Mouse (Mus musculus) spleen, postnatal 4 days (tissue): ENCODE data around the gene Sdhaf3.
"Not testable (repeated sequence)": the region's sequence is repeated elsewhere in the genome, so short reads cannot be mapped to it uniquely, and the experiment has no call there.

Experiments used
- DNase-seq, 2 experiments: peaks; one replicate each; pipeline ENCODE4 v3.0.0; 2022; ENCODE audit warnings: low spot score in 2 of 2

The Sdhaf3 gene

GRCm38 (mm10) chr6:6955764-6956561 is at the start of gene Sdhaf3:
TSS of gene Sdhaf3 (plus strand) at chr6:6956004.
- peak; percentile 91 to 95 for DNase-seq

GRCm38 (mm10) chr6:6909586-6909985 is 46.2 kb upstream of the Sdhaf3 start:
- no peak for DNase-seq

- no peak for DNase-seq
Observed at GRCm38 (mm10) chr6:6914304-6914703, 41.5 kb upstream of the Sdhaf3 start.

GRCm38 (mm10) chr6:6914849-6915525 is 40.8 kb upstream of the Sdhaf3 start:
- no peak for DNase-seq

- no peak for DNase-seq
Observed at GRCm38 (mm10) chr6:6915526-6915915, 40.3 kb upstream of the Sdhaf3 start.

DNA sequence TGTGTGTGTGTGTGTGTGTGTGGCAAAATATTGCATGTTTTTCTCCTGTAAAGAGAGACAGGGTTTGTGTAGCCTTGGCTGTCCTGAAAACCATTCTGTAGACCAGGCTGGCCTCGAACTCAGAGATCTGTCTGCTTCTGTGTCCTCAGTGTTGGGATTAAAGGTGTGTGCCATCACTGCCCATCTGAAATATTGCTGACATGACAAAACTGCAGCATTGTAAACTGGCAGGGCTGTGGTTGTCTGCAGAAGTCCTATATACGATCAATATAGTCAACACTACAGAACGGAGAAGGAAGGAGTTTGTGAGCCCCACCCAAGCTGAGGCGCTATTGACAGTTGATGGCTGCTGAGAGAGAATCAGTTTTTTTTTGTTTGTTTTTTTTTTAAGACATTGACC is 38.5 kb upstream of the Sdhaf3 start:
- DNase-seq, result no peak

GRCm38 (mm10) chr6:6925264-6925663 is 30.5 kb upstream of the Sdhaf3 start:
- peak in 1 of 2 experiments; percentile 2 for DNase-seq

DNA sequence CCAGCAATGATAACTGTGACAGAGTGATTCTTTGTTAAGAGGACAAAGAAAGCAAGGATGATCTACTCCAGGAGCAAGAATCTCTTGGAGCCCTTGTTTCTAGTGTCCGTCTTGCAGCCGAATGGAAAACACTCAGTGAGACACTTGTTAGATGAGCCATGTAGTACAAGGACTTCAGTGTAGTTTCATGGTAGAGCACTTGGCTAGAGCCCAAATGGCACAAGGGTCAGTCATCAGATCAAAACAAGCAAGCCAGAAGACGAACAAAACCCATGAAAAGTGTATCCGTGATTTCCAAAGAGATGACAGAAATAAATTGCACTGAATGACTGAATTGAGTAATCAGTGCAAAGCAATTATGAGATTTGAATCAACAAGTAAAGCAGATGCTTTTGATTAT is 25.0 kb upstream of the Sdhaf3 start:
- DNase-seq, result peak in 1 of 2 experiments; percentile 5

DNA sequence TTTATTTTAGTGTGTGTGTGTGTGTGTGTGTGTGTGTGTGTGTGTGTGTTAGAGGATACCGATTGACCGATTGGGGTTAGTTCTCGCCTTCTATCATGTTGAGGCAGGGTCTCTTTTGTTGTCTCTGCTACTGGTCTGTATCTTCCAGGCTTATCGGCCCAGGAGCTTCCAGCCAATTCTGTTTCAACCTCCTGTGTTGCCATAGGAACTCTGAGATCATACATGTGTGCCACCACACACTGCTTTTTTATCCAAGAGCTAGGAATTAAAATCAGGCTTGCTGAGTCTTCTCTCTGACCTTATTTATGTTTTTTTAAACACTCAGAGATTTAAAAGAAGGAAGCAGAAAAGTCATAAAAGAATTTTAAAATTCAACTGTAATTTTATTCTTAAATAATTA is 24.3 kb upstream of the Sdhaf3 start:
- DNase-seq, result peak in 1 of 2 experiments; percentile 0

GRCm38 (mm10) chr6:6940845-6941244 is 15.0 kb upstream of the Sdhaf3 start:
- DNase-seq, result no peak

DNA sequence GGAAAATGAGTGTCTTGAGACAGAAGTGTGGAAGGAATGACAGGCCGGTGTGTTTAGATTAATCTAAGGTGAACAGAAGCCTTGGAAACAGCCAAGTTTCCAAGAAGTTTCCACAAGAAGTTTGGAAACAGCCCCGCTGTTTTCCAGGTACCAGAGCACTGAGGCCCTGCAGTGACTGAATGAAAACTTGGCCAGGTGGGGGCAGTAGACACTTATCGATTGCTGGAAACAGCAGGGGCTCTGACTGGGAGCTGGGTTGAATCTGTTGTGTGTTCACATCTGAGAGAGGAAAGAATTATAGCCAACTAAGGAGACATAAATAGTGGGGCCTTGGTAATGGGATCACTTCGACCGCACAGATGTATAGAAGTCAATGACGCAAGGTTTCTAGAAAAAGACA is 13.0 kb upstream of the Sdhaf3 start:
- no peak for DNase-seq

DNA sequence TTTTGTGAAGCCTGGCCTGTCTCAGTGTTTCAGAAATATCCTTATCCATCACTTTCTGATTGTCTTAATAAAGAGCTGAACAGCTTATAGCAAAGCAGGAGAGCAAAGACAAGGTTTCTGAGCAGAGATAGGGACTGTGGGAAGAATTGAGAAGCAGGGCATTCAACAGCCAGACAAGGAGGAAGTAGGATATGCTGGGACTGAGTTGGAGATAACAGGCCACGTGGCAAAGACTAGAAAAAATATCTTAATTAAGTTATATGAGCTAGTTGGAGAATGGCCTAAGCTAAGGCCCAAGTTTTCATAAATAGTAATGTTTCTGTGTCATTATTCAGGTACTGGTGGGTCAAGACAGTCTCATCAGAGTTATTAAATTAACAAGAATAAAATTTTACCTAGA is 8.2 kb upstream of the Sdhaf3 start:
- no peak for DNase-seq

DNA sequence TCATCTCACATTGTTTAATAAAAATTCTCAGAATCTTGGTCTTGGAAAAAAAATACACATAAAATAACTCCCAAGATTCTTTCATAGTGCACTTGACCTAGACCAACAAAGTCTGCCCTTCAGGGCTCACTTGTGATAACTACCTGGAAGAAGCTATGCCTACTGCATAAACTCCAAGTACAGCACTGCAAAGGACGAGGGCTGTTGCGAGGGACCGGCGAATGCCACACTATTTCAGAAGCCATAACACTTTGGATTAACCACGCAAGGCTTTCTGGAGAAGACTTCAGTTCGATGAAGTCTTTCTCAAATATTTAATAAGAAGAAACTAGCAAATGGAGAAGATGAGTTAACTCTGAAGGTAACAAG is 425 bp upstream of the Sdhaf3 start:
- no peak for DNase-seq

GRCm38 (mm10) chr6:6959234-6959633 is 3.4 kb downstream of the Sdhaf3 start:
- DNase-seq, result not testable (repeated sequence)

DNA sequence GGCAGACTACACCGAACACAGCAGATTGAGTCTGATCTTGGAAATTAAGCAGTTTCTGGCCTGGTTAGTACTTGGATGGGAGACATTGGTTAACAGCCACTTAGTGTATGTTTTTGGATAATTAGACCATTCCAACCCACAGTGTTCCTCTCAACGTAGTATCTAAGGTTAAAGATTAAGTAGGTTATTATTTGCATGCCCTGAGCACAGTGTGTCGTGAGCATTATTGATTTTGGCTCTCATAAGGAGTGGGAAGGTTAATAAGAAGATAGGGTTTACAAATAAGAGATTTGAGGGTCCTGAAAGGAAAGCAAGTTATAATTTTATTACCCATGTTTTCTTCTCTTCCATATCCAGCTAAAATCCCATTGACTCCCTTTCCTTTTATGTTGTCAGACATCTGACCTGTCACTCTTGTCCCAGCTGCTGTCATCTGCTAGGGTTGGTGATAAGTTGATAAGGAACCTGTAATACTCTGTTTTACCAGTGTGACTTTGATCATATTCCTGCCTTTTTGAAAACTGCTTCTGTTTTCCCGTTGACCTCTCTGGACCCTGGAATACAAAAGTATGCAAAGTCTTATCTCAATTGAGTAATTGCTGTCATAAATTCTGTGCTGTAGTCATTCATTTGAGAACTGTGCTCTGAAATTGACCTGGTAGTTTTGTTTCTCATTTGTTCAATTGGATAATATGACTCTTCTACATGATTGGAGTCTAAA is 41.6 kb downstream of the Sdhaf3 start:
- no peak for DNase-seq

- no peak for DNase-seq
Observed at GRCm38 (mm10) chr6:6997956-6998355, 42.2 kb downstream of the Sdhaf3 start.

GRCm38 (mm10) chr6:6999015-6999414 is 43.2 kb downstream of the Sdhaf3 start:
- no peak for DNase-seq

- DNase-seq, result no peak
Observed at GRCm38 (mm10) chr6:7003085-7003484, 47.3 kb downstream of the Sdhaf3 start.

- DNase-seq, result no peak
Observed at GRCm38 (mm10) chr6:7004005-7004404, 48.2 kb downstream of the Sdhaf3 start.

GRCm38 (mm10) chr6:7038087-7038486 is 82.3 kb downstream of the Sdhaf3 start:
- DNase-seq, result no peak

GRCm38 (mm10) chr6:7038835-7039234 is 83.0 kb downstream of the Sdhaf3 start:
- no peak for DNase-seq

DNA sequence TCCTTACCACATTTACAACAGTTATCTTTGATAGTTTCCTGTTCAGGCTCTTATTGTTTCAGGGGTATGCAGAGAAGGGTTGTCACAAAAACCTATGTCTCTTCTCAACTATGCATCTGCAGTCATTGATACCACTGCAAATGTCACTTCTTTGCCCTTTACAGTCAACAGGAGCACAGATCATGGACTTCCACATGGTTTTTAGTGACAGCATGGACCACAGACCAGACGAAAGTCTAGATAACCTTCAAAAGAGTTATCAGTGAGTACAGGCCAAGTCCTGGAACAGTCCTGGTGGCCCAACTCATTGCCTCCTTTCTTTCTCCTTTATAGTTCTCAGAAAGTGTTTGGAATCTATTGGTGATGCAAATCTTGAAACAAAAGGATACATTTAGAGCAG is 86.1 kb downstream of the Sdhaf3 start:
- no peak for DNase-seq

- DNase-seq, result no peak
Observed at GRCm38 (mm10) chr6:7062819-7063218, 107.0 kb downstream of the Sdhaf3 start.
